Mouse (Mus musculus) lung, adult 2 months (tissue): ENCODE results near the gene Syn3. TPM values are rescaled to one million over a fixed set of nuclear protein-coding genes. Genes with fewer than 3 reads are reported as not detected.

Experiments used
- DNase-seq: peaks from one replicate; pipeline ENCODE4 v3.0.0; 2022
- H3K4me1 ChIP-seq: fragments of 200-500 bp; 2 replicates; pipeline ENCODE4 v1.6.1; 2011; ENCODE audit warnings: low read length; ENCODE audit not compliant: control insufficient read depth, insufficient read depth
- H3K4me3 ChIP-seq: fragments of 200-500 bp; replicated peaks from 2 replicates; pipeline ENCODE3; 2011; ENCODE audit warnings: low read depth, mild to moderate bottlenecking, control low read depth, low read length; ENCODE audit errors: extremely low read depth
- CTCF ChIP-seq: fragments of 200-500 bp; IDR thresholded peaks from 2 replicates; pipeline ENCODE4 v1.5.1; 2011; ENCODE audit warnings: mild to moderate bottlenecking, low read length, control low read depth; ENCODE audit not compliant: insufficient read depth
- POLR2A ChIP-seq: fragments of 200-500 bp; IDR thresholded peaks from 2 replicates; pipeline ENCODE4 v1.6.1; 2011; ENCODE audit warnings: low read depth, mild to moderate bottlenecking, control low read depth, low read length, borderline replicate concordance; ENCODE audit errors: extremely low read depth
- WGBS: fragments of 180-500 bp; shearing (Covaris S2); methylation state at CpG from one replicate; pipeline ENCODE4 v1.1.7; 2018; 5-methylcytosine and 5-hydroxymethylcytosine counted together
- polyA plus RNA-seq: library from polyadenylated mRNA; depleted of rRNA; stranded (reverse); fragments of >200 nt; gene quantifications from 2 replicates; pipeline ENCODE4 v1.2.3, GENCODE M21; 2012

Syn3 gene
- polyA plus RNA-seq, 1 experiment = 1.1 TPM

GRCm38 (mm10) chr10:86193863-86194434 is 304.7 kb downstream of the Syn3 start:
- TF ChIP-seq POLR2A (no peak), CTCF (no peak)
- no peak overlapping the region for H3K4me3 ChIP-seq
- no peak for DNase-seq
- WGBS = 48% methylated on average over 4 of the region's 4 CpGs
- H3K4me1 ChIP-seq = no peaks in the 10 kb centered on the region

DNA sequence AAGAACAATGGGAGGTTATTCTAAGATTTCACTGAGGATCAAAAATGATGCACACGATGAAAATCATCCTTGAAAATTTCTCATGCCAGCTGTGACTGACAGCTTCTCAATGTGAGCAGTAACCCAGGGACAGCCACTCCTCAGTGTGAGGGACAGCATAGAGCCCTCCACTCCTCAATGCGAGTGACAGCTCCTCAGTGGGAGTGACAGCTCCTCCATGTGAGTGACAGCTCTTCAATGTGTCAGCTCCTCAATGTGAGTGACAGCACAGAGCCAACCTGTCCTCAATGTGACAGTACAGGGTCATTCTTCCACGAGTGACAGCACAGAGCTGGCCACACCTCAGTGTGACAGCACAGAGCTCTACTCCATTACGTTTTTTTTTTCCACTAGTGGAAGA is 310.1 kb downstream of the Syn3 start:
- H3K4me3 ChIP-seq = no peak overlapping the region
- WGBS = 64% methylated on average over 4 of the region's 4 CpGs
- no peak for DNase-seq
- no peak for TF ChIP-seq POLR2A
- H3K4me1 ChIP-seq = no peaks in the 10 kb centered on the region

- 85% methylated on average over 5 of the region's 5 CpGs for WGBS
- no peak for TF ChIP-seq POLR2A
- TF ChIP-seq CTCF = no peak
- DNase-seq = no peak
- no peaks in the 10 kb centered on the region for H3K4me1 ChIP-seq
- H3K4me3 ChIP-seq = no peak overlapping the region
Measured at GRCm38 (mm10) chr10:86187881-86188280, 310.8 kb downstream of the Syn3 start.

DNA sequence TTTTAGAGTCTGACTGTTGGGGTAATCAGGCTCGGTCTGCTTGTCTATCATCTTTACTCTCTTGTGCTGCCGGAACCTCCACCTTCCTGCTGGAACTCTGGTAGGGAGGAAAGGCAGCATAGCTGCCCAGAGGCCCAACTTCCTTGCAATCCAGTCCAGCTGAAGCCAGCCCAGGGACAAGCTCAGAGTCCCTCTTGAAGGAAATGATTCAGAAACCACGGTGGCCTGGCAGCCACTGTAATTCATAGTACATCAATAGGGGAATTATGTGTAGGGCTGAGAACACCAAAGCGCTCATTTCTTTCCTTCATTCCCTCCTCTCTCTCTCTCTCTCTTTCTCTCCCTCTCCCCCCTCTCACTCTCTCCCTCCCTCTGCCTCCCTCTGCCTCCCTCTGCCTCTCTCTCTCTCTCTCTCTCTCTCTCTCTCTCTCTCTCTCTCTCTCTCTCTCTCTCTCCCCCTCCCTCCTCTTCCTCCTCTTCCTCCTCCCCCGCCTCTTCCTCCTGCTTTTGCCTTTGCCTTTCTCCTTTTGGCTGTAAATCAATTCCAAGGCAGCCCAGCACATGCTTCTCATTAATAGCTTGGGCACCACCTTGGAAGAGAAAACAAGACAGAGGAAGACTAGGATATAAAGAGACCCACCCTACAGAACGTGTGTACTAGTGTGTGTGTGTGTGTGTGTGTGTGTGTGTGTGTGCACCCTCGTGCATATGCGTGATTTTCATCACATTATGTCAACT is 315.4 kb downstream of the Syn3 start:
- no peak for DNase-seq

DNA sequence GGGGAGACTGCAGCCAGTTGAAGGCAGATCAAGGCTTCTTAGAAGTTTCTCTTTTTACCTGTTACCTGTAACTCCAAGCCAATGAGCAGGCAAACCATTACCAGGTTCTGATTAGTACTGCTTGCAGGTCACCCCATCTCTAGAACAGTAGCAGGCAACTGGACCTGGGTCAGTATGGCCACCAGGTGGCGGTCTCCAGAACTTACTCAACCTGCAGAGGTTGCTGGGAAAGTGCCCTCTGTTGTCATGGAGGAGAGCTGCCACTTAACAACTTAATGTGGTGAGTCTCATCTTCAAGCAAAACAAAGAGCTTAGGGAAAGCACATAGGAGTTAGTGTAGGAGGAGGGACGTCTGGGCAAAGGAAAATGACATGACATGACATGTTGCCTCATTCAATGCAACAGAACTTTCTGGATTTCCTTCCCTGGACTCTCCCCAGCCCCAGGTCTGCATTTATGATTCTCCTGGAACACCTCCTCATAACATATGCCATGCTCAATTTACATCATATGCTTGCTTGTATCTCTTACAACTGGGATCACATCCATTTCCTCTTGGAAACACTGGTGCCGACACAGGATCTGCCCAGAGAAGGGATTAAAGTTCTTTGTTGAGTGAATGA is 316.4 kb downstream of the Syn3 start:
- WGBS = 58% methylated on average over 3 of the region's 3 CpGs
- TF ChIP-seq CTCF = peak; percentile 77
- TF ChIP-seq POLR2A = no peak
- DNase-seq = peak; percentile 67
- Histone ChIP-seq H3K4me1 (peaks cover 4% of the 10 kb centered on the region), H3K4me3 (no peak overlapping the region)

More for the DNA sequence above, 315.4 kb downstream of the Syn3 start:
- Histone ChIP-seq H3K4me1 (peaks cover 4% of the 10 kb centered on the region), H3K4me3 (no peak overlapping the region)
- TF ChIP-seq POLR2A = no peak
- no peak for TF ChIP-seq CTCF
- 57% methylated on average over 8 of the region's 8 CpGs for WGBS

DNA sequence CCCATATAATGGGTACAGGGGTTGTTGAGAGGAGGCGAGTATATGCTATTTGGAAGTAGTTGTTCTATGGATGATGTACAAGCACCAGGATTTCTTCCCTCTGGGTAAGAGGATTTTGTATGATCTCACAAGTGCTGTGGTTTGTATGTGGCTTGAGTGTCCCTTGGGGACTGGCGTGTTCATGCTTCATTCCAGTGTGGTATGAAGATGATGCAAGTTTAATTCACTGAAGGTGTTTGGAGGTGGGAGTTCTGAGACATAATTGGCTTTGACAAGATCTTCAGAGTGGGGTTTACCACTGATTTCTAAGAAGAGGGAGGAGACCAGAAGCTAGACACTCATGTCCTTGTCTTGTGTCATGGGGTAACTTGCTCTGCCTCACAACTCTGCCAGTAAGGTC is 322.3 kb downstream of the Syn3 start:
- no peak for DNase-seq
- TF ChIP-seq POLR2A (no peak), CTCF (no peak)
- no peaks in the 10 kb centered on the region for H3K4me1 ChIP-seq
- WGBS = 93% methylated on average over 2 of the region's 2 CpGs
- no peak overlapping the region for H3K4me3 ChIP-seq

GRCm38 (mm10) chr10:86174017-86174416 is 324.7 kb downstream of the Syn3 start:
- TF ChIP-seq POLR2A (no peak), CTCF (no peak)

GRCm38 (mm10) chr10:86173284-86173683 is 325.4 kb downstream of the Syn3 start:
- no peak overlapping the region for H3K4me3 ChIP-seq
- DNase-seq = no peak
- TF ChIP-seq CTCF (no peak), POLR2A (no peak)
- H3K4me1 ChIP-seq = no peaks in the 10 kb centered on the region
- WGBS = 91% methylated on average over 4 of the region's 4 CpGs

More at GRCm38 (mm10) chr10:86174017-86174416, 324.7 kb downstream of the Syn3 start:
- DNase-seq = no peak
- Histone ChIP-seq H3K4me1 (no peaks in the 10 kb centered on the region), H3K4me3 (no peak overlapping the region)
- 64% methylated on average over 6 of the region's 6 CpGs for WGBS

GRCm38 (mm10) chr10:86171246-86171645 is 327.4 kb downstream of the Syn3 start:
- DNase-seq = no peak
- H3K4me1 ChIP-seq = peaks cover 6% of the 10 kb centered on the region
- WGBS = 98% methylated on average over 1 of the region's 1 CpGs
- no peak overlapping the region for H3K4me3 ChIP-seq
- no peak for TF ChIP-seq POLR2A
- no peak for TF ChIP-seq CTCF
